Mouse (Mus musculus) CD4-positive, CD25-positive, alpha-beta regulatory T cell, adult 2 months (primary cell): Measurements from ENCODE around the gene Mavs.

Experiments
- DNase-seq: peaks from one replicate; pipeline ENCODE4 v3.0.0-alpha.2; 2012; ENCODE audit warnings: low read depth, low spot score

Mavs gene

DNA sequence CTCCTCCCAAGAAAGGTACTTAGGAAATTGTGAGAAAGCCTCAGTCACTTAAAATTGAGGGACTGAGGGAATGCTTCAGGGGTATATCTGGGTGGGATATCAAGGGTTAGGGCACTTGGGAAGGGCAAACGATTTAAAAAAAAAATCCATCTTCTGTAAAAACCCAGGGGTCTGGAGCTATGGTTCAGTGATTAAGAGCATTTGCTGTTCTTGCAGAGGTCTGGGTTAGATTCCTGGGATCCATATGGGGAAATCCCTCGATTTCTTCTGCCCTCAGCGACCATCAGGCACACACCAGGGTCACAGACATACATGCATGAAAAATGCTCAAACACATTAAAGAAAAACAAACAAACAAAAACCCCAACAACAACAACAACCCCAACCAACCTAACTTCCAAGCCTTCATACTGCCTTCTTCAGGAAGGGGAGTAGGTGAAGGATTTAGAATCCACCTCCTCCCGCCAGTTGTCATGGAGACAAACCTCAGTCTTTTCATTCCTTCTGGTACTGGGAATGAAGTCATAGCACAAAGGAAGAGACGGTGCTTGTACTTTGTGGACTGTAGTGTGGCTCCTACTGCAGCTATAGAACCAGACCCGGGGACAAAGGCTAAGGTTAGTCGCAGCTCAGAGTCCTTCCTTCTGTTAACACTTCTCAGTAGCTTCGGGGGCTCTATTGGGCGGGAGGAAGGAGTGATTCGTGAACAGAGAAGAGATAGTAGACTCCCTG is 27.8 kb downstream of the Mavs start:
- no peak for DNase-seq

DNA sequence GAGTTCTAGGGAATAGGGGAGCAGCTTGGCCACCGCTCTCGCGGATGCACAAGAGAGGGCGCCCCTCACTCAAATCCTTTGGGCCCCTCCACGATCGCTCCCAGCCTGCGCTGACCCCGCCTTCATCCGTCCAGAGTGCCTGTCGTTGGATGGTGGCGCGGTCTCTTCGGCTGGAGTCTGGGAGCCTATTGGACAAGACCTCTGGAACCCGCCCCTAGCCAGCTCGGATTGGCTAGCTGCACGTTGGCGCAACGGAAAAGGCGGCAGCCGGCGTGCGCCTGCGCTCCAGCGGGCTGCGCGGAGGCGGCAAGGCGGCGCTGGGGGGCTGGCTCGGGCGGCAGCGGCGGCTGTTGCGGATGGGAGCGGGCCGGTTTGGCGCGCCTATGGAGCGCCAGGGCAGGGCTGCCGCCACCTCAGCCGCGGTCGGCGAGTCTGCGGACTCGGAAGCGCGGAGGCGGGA is 28.4 kb downstream of the Mavs start, which contains the start of gene Pank2:
Gene Pank2 (plus strand): TSS at position 283 of the 460 bp plus-strand sequence.
- DNase-seq: peak; percentile 98

DNA sequence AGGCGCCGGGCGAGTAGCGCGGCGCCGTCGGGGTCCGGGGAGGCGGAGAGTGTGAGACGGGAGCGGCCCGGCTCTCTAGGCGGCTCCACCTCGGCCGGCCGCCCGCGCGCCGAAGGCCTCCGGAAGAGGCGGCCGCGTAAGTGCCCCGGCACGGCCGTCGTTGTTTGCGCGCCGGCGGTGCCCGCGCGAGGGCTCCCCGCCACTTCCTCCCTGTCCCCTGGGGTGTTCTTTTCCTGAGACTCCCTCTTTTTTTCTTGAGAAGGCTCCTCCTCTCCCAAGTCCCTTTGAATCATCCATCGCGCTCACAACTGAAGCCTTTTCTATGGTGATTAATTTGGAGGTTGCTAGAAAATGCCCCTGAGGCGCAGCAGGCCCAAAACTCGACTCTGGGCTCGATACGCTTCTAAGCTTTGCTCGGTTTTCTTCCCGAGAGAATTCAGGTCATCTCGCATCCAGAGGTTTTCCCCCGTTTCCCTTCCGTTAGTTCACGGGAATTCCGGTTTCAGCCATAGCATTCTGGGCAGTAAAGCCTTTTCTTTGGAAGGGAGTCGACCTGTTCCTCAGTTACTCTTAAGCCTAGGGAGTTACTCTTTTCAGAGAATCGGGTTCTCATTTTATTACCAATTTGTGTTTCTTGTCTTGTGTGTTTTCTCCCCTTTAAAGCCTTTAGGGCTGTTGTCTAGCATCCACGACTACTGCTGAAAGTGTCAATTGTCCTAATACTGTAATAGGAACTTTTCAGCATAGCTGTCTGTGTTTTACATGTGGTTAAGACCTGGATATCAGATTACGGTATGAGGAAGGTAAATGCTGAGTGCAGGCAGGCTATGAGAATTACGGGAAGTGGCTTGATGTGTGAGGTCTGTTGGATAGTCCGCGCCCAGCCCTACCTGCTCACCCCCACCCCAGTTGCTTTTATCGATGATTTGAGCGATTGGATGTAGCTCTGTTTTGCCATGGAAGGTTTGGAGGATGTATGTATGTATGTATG is 29.1 kb downstream of the Mavs start:
- peak; percentile 42 for DNase-seq

DNA sequence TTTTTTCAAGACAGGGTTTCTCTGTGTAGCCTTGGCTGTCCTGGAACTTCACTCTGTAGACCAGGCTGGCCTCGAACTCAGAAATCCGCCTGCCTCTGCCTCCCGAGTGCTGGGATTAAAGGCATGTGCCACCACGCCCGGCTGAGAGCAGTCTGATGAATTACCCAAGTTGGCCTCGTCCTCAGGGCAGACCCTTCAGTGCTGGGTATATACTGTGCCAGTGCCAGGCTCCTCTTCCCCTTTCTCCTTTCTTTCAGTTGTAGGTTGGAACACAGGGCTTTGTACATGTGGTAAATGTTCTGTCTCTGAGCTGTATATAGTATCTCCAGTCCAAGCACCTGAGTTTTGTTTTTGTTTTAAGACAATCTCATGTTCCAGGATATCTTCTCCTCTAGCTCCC is 30.2 kb downstream of the Mavs start:
- no peak for DNase-seq

DNA sequence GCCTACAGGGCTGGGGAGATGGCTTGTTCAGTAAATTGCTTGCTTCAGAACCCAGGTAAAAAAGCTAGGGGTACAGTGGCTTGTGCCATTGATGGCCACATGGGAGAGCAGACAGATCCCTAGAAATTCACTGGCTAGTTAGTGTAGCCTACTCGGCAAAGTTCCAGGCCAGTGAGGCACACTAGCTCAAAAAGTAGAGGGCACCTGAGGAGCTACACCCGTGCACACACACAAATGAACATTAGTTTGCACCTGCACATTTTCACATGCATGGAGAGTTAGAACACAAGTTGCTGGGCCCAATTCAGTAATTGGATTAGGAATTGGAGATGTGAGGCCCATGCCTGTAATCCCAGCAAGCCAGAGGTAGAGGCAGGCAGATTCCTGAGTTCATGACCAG is 31.2 kb downstream of the Mavs start:
- DNase-seq: no peak

DNA sequence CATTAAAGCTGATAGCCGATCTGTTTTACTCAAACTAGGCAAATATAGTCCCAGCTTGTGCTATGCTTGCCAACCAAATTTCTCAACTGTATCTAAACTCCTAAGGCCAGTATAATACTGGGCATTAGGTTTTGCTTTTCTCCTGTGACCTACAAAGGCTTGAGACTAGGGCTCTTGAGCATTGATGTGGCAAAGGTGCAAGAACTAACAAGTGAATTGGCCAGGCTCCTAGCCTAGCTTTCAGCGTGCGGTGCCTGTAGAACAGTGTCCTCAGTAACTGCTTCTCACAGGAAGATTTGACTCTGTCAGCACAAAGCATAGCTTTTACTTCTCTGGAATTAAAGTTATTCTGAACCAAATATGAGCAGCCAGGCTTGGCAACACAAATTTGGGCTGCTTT is 41.6 kb downstream of the Mavs start:
- DNase-seq: no peak

DNA sequence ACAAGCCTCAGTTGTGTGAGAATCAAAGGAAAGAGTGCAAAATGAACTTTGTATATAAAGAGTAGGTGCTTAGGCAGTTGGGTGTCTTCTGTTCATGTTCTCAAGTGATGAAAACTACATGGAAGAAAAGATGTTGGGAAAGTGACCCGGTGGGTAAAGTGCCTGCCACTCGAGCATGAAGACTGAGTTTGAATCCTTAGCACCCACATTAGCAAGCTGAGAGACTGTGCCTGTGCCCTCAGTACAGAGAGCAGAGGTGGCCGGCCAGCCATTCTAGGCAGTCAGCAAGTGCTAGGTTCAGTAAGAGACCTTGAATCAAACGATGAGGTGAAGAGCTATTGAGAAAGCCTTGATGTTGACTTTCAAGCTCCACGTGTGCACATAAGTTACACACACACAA is 42.9 kb downstream of the Mavs start:
- no peak for DNase-seq

DNA sequence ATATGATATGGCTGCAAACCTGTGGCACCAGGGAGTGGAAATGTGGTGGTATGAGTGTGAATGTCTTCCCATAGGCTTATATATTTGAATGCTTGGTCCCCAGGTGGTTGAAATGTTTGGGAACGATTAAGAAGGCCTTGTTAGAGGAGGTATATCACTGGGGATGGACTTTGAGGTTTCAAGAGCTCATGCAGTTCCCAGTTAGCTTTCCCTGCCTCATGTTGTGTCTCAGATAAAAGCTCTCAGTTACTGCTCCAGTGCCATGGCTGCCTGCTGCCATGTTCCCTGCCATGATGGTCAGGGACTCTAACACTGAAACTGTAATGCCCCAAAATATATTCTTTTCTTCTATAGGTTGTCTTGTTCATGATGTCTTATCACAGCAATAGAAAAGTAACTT is 47.7 kb downstream of the Mavs start:
- no peak for DNase-seq

DNA sequence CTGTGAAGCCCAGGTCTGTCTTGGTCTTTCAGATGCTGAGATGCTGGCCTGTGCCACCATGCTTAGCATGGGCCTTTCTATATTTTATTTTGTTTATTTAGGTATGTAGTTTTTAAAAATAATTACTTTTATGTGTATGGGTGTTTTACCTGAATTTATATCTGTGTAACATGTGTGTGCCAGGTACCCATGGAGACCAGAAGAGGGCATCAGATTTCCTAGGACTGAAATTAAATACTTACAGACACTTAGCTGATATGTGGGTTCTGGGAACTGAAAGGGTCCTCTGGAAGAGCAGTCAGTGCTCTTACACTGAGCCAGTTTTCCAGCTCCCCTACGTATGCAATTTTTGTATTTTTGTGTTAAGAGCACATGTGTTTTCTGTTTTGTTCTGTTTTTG is 52.4 kb downstream of the Mavs start:
- DNase-seq: no peak

DNA sequence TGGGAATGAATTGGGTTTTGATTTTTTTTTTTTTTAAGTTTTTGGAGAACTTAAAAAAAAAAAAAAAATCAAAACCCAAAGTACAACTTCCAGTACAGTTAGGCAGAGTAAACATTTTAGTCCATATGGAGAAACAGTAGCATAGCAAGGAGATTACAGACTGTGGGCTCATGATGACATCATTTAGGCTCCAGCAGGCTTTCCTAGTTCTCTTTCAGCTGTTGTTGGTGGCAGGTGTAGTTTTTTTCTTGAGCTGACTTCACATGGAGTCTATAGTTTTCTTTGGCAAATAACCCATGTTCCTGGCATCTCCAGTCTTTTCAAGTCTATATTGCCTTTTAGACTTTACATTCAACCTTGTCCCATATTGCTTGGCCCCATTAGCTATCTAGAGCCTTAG is 56.8 kb downstream of the Mavs start:
- DNase-seq: no peak

DNA sequence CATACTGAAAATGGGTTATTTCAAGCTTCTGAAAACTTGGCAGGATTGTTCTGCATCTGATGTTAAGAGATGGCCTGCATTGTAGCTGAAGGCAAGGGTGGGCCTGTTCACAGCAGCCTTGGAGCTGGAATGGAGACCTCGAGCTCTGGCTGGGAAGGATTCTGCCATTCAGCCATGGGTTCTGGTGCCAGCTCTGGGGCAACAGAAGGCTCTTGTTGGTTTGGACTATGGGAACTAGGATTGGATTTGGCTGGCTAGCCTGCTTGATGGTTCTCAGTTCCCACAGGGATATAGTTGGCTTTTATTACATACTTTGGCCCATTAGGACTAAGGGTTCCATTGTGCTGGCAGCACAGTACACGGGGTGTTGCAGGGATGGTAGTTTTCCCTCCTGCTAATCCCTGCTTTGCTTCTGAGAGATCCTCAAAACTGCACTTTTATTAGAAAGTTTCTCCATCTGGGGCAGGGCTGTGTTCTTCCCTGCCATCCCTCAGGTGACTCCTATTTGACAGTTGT is 62.9 kb downstream of the Mavs start:
- DNase-seq: no peak
